Mouse (Mus musculus) A20 (cell line): ENCODE data around the gene Armt1.
A peak's percentile ranks its signal among the peaks of the same experiment; 100 is the strongest.

Source experiments
- DNase-seq: peaks from one replicate; pipeline ENCODE4 v3.0.0-alpha.2; 2011; ENCODE audit warnings: low read depth, low spot score

Armt1 gene

GRCm38 (mm10) chr10:4432123-4432931 lies at the start of gene Armt1, which contains the start of gene Rmnd1:
Gene Armt1 (plus strand): TSS chr10:4432467.
Gene Rmnd1 (minus strand): TSS chr10:4432388.
- DNase-seq, result peak; percentile 97

DNA sequence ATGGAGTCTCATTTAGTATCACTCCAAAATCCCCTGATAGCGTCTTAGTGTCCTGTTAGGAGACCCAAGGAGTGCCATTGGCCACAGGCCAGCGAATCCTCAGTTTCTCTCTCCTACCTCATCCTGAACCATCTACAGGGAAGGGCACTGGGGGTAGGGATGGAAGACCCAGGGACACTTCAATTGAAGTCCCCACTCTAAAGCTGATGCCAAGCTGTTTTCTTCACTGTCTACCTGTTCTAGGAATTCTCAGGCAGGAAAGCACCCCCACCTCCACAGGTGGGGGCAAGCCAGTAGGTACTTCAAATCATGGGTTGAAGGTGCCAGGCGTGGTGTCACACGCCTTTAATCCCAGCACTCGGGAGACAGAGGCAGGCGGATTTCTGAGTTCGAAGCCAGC lies 48.0 kb upstream of the Armt1 start:
- no peak for DNase-seq

DNA sequence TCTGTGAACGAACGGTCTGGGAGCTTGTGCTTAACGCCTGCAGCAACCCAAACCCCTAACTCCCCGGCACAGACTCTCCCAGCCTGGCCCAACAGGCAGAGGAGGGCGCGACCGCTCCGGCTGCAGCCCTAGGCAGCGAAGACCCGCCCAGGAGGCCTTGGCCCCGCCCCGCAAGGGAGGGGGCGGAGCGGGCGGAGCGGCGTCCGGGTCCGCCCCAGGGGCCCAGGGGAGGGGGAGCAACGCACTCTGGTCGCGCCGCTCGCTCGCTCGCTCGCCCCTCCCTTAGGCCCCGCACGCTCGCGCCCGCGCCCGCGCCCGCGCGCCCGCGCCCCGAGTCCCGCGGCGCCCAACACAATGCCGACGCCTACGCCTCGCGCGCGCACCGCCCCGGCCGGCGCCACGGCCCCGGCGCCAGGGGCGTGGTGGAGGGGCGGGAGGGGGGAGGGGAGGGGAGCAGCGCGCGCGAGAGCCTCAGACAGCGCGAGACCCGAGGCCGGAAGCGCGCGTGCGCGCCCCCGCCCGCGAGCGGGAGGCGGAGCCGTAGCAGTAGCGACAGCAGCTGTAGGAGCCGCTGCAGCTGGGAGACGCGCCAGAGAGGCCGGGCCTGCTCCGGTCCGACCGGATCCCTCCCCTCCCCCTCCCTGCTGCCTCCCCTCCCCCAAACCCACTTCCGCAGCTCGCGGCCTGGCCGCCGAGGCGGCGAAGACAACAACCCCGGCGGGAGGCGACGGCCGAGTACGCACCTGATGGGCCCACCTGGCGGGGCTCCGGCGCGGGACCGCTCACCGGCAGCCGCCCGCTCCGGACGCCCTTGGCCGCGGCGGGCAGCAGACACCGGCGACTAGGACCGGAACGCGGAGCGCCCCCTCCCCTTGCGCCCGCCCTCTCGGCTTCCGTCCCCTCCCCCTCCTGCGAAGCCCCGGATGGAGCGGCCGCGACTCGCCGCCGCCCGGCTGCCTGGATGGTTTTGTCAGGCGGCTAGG lies 45.4 kb upstream of the Armt1 start:
- peak; percentile 94 for DNase-seq

- DNase-seq, result peak; percentile 69
Measured at GRCm38 (mm10) chr10:4387701-4388383, 44.4 kb upstream of the Armt1 start, which contains the start of gene Zbtb2. Gene Zbtb2 (minus strand): TSS chr10:4388108.

DNA sequence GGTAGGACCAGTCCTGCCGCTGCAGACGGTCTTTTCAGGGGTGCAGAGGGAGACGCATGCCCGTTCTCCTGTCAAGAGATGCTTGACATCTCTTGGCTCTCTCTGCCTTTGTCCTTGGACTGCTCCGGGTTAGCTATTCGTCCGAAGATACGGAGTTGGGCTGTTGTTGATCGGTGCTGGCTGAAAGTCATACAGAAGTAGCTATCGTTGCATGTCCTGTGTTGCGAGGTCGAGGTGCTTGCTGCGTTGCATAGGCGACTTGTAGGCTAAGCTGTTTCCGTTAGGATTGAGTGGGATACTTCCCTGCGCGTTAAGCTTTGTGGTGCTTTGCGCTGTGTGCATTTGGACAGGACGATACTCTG lies 43.9 kb upstream of the Armt1 start:
- DNase-seq, result peak; percentile 68

DNA sequence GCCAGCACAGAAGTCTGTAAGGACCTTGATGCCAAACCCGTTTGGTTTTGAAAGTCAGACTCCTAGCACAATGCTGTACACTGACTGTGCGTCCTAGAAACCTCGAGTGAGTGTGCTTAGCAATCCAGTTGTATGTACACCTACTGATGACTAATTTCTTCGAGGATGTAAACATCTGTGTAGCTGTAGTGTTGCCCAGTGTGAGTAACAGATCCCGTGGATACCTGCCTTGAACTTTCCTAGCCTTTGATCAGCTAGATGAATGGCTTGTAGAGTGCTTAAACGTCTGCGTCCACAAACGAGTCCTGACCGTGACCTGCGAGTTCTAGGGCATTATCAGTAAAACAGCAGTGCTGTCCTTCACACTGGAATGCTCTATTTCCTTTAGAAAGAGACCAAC lies 43.2 kb upstream of the Armt1 start:
- DNase-seq, result no peak

- no peak for DNase-seq
Measured at GRCm38 (mm10) chr10:4389461-4390112, 42.7 kb upstream of the Armt1 start.

DNA sequence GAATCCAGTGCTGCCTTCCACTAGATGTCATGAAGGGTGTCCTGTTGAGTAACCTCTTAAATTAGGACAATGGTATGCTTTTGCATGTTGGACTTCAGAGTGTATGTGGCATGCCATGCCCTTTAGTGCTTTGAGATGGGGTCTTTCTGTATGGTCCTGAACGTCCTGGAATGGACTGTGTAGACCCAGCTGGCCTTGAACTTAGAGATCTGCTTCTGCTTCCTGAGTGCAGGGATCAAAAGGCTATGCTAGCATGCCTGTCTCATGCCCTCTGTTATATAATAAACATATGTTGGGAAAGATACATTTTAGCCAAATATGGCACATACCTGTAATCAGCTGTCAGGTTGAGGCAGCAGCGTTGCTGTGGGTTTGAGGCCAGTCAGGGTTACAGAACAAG lies 41.7 kb upstream of the Armt1 start:
- DNase-seq, result no peak

DNA sequence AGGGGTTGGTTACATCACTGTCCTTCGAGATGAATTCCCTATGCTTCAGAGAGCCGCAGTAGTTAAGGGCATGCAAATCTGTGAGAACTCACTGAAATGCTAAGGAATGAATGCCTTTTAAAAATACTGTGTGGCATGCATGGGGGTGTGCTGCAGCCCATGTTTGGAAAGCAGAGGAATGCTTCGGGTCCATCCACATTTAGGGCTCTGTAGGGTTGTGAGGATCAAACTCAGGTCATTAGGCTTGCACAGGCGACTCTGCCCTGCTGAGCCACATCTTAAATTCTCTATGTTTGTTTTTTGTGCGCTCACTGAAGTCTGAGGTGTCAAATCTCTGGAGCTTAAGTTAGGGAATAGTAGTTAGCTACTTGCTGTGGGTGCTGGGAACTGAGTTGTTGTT lies 41.2 kb upstream of the Armt1 start:
- no peak for DNase-seq

- peak; percentile 52 for DNase-seq
Measured at GRCm38 (mm10) chr10:4391851-4392250, 40.4 kb upstream of the Armt1 start.

DNA sequence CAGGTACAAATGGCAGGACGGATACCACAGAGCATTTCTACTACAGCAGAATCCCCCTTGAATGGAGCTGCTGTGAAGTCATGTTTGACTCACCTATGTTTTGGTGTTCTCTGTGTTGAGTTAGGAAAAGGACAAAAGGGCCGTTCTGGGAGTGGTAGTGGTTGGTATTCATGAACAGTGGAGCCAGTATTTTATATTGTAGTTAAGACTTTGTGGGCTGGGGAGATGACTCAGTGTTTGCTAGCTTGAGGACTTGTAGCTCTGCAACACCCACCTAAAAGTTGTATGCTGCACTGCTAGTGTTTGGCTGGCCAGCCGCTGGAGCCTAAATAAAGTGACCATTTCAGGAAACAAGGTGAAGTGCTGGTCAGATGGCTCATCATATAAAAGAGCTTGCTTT lies 36.9 kb upstream of the Armt1 start:
- DNase-seq, result no peak

- DNase-seq, result no peak
Measured at GRCm38 (mm10) chr10:4398058-4398457, 34.2 kb upstream of the Armt1 start.

DNA sequence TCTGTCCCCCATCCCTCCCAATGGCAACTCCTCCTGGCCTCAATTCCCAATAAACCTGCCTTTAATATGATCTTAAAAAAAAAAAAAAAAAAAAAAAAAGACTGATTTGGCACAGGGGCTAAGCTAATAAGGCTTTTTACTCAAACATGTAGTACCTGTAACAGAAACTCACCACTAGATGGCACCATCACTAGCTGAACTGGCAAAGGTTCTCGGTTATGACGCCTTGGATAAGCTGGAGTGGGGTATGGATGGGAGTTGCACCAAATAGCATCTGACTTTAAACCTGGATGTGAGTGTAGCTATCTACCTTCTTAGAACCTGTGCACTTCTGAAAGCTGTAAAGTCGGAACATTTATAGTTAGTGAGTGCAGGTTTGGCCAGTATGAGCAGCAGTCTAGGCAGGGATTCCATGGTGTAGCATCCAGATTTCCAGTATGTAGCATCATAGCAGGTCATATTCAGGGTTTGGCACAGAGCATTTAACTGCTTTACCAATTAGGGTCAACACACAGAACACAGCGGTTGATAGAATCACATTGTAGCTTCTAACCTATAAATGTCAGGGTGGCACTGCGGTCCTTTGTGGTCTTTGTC lies 27.3 kb upstream of the Armt1 start:
- DNase-seq, result peak; percentile 63

DNA sequence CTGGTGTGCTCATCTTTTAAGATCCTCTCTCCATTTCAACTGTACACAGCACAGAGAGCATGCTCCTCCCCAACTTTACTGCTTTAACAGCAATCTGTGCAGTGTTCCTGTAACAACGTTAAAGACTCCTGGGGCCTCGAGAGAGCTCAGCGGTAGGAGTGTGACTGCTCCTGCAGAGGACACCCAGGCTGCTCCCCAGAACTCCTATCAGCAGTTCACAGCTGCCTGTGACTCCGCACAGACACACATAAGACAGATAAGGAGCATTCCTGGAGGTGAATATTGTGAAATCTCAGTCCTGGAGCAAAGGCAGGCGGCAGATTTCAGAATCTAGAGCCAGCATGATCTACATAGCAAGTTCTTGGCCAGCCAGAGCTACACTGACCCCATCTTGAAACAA lies 26.8 kb upstream of the Armt1 start:
- DNase-seq, result no peak

- no peak for DNase-seq
Measured at GRCm38 (mm10) chr10:4407191-4407590, 25.1 kb upstream of the Armt1 start.

DNA sequence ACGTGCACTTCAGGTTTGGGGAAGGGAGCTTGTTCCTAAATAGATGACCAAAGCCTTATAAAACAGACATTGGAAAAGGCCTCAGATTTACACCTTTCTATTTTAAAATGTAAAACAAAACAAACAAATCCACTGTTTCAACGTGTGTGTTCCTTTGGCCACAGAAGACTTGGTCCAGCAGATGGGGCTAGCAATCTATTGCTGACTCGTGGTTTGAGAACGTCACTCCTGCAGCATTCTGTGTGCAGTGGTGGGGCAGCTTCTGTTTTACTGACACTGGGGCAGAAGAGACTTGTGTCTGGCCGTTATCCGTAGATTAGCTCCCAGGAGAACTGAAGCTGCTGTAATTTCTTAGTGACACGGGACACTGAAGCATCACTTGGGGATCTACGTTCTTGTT lies 7.0 kb upstream of the Armt1 start:
- DNase-seq, result no peak

GRCm38 (mm10) chr10:4430399-4430798 lies 1.9 kb upstream of the Armt1 start:
- no peak for DNase-seq

- no peak for DNase-seq
Measured at GRCm38 (mm10) chr10:4430826-4431225, 1.4 kb upstream of the Armt1 start.

DNA sequence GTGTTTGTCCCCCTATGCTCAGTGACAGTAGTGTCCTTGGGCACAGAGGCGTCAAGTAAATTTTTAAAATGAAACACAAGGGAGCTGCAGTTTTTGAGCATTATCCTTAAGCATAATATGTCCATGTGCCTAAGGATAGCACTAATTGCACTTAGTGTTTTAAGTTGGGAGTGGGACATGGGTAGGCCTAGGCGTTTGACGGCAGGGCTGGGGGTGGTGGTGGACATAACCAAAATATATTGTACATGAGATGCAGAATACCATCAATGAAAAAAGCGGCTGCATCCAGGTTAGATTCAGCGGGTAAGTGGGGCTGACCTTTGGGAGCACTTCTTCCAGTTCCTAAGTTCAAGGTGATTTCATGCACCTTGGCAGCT lies 533 bp upstream of the Armt1 start:
- no peak for DNase-seq

GRCm38 (mm10) chr10:4432996-4433755 lies 909 bp downstream of the Armt1 start:
- peak; percentile 56 for DNase-seq
